Mouse (Mus musculus) urinary bladder, postnatal 10 days (tissue): ENCODE results near the gene Fmnl1.
"Not testable (repeated sequence)": the region's sequence is repeated elsewhere in the genome, so short reads cannot be mapped to it uniquely, and the experiment has no call there.

ENCODE experiments used
- DNase-seq: peaks from one replicate; pipeline ENCODE4 v3.0.0; 2022; ENCODE audit warnings: low spot score

The Fmnl1 gene

DNA sequence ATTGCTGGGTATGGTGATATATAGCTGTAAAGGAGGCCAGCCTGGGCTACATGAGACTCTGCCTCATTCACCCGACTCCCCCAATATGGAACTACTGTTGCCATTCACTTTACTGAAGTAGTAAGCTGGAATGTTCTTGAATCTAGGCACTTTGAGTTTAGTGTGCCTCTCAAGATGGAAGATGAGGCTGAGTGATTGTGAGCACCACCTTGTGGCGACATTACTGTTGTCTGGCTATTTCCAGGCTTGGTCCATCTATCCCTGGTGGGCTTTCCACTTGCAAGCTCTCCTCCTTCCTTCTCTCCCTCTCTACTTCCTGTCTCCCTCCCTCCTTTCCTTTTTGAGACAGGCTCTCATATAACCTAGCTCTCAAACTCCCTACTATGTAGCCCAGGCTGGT lies 14.0 kb downstream of the Fmnl1 start:
- DNase-seq: no peak

DNA sequence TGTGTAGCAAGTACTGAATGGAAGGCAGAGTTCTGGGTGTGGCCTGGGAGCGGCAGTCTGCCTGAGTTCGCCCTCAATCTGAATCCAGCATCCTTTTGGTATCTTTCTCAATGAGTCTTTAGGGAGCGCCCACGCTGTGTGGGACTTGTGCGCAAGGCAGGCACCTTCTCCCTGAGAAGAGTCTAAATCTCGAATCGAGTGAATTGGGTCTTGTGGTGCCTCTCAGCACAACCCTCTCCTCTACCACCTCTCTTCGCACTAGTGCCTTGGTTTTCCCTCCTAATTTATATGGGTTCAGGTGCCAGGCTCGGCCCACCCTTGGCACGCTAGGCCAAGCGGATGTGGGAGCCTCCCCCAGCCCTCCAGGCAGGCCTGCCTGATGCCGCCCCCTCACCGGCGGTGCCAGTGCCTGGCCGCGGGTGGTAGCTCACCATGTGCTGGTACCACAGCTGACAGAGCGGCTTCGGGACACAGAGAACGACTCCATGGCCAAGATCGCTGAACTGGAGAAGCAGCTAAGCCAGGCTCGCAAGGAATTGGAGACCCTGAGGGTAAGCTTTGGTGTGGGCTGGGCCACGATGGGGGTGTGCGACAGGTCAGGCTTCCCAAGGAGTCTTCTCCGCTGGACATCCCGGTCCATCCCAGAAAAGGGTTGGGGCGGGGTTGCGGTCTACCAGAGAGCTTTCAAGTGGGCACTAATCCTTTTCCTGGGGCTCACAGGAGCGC lies 21.5 kb downstream of the Fmnl1 start:
- no peak for DNase-seq

DNA sequence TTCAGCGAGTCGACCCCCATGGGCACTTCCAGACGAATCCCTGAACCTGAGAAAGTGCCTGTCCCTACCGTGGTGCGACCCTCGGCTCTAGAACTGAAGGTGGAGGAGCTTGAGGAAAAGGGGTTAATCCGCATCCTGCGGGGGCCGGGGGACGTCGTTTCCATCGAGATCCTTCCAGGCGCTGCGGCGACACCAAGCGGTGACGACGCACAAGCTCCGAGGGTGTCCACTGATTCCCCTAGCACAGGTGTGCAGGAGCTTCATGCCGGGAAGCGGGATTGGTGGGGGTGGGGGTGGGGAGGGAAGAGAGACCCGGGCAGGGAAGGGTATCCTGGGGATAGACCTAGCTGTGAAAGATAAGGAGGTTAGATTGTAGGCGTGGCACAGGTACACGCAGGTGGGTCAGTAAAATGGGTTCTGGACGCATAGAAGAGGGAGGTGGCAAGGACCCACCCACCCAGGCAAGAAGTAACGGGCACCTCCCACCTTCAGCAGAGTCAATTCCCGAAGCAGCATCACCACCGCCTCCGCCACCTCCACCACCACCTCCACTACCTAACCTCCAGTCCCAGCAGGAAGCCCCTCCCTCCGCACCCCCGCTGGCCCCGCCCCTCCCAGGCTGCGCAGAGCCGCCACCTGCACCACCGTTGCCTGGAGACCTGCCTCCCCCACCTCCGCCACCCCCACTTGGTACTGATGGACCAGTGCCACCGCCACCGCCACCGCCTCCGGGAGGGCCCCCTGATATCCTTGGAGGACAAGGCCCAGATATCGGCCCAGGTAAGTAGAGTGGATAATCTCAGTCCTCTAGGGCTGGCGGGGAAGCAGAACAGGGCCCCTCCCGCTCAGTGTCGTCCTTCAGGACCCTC lies 22.3 kb downstream of the Fmnl1 start:
- DNase-seq: no peak

DNA sequence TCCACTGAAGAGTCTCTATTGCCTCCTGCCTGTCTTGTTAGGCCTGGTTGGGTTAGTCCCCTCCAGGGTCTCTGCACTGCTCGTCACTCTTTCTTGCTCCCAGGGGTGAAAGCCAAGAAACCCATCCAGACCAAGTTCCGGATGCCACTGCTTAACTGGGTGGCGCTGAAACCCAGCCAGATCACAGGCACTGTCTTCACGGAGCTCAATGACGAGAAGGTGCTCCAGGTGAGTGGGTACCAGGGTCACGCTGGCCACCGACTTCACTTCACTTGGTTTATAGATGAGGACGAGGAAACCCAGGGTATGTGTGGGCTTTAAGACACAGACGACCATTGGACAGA lies 22.9 kb downstream of the Fmnl1 start:
- no peak for DNase-seq

DNA sequence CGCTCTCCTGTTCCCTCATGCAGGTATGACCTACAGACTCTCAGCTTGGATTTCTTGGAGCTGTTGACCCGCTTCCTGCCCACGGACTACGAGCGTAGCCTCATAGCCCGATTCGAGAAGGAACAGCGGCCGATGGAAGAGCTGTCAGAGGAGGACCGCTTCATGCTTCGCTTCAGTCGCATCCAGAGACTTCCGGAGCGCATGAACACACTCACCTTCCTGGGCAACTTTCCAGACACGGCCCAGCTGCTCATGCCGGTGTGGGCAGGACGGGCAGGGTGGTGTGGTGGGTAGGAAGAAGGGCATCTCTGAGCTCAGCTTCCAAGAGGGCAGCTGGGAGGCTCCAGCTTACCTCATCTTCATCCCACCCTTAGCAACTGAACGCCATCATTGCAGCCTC lies 24.3 kb downstream of the Fmnl1 start:
- no peak for DNase-seq

DNA sequence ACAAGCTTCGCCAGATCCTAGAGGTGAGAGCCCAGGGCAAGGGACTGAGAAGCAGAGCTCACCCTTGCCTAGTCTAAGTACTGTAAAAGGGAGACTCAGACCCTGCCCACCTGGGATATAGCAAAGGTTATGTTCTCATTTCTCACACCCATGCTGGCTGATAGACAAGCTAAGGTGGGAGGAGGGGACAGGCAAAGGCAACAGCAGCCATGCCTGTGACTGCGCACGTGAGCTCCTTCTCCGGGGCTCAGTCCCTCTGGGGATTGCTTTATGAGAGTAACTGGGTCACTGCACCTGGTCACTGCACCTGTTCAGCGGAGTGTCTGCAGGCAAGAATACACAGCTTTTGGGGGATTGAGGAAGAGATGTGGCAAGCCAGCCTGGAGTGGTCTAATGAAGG lies 24.7 kb downstream of the Fmnl1 start:
- DNase-seq: no peak

DNA sequence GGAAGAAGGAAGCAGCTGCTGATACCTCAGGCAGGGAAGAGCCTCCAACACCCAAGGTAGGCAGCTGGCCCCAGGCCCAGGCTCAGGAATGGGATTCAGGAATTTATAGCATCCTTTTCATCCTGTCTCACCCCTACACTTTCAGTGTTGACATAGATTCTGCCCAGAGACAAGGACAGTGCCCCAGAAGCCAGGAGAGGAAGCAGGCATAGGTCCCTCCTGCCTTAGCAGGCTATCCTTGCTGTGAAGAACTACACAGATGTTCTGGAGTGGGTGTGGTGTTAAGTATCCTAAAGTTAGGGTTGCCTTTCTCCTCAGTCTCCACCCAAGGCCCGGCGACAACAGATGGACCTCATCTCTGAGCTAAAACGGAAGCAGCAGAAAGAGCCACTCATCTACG lies 26.4 kb downstream of the Fmnl1 start:
- no peak for DNase-seq

DNA sequence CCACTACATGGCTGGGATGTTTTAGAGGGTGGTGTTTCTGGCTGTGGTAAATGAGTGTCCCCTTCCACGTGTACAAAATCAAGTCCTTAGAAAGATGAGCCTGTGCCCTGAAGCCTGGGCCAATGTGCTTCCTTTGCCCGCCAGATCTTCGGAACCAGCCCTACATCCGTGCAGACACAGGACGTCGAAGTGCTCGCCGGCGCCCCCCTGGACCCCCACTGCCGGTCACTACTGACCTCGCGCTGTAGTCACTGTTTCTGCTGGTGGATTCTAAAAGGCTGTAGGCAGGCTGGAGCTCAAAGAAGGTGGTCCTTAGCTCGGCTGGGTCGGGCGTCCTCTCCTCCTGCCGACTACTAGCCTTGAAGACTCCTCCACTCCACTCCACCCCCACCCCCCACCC lies 27.4 kb downstream of the Fmnl1 start:
- no peak for DNase-seq

DNA sequence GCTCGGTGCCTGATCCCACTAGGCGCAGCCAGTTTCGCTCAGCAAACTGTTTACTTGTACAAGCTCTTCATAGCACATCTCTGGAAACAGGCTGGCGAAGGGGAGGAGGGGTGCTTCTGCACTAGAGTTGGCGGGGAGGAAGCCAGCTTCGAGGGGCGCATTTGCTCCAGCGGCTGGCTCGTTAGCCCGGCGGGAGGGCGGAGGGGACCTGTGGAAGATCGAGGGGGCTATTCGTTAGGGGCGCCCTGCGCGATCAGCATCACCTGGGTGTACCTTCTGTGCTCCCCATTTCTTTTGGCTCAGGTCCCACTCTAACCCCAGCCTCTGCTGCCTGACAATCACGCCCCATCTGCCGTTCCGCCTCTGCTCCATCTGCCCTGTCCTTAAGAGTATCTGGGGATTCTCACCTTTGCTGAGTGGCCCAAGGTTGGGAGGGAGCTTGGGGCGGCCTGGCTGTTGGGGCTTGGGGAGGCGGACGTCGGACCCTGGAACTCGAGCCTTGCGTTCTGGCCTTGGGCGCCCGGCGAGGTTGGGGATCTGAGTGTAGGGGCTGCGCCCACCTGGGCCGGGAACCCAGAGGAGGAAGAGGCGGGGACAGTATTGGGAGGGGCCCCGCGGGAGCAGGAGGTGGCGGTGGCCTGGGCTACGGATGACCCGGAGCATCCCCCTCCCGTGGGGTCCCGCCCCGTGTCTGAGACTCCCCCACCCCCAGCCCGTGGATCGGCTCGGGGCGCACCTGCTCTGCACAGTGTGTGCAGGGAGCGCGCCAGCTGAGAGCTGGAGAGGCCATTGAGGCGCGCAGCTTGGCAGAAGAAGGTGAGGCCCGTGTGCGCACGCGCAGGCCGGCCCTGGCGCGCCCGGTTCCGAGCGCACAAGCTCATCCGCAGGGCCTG lies 28.2 kb downstream of the Fmnl1 start:
- DNase-seq: no peak

DNA sequence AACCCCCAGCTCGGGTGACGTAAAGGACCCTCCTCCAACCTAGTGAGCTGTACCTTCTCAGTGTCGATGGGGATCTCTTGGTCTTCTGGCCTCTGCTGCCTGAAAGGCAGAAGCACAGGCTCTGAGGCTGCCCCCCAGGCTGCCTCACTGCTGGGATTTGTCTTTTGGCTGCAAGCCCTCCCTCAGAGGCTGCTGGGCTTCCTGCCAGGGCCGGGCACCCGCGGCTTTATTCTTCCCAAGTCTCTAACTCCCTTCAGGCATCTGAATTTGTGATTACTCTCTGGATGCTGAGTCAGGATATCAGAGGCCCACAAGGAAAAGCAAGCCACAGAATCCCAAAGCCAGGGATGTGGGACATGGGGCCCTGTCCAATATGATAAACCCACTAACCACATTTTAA lies 30.8 kb downstream of the Fmnl1 start:
- no peak for DNase-seq

DNA sequence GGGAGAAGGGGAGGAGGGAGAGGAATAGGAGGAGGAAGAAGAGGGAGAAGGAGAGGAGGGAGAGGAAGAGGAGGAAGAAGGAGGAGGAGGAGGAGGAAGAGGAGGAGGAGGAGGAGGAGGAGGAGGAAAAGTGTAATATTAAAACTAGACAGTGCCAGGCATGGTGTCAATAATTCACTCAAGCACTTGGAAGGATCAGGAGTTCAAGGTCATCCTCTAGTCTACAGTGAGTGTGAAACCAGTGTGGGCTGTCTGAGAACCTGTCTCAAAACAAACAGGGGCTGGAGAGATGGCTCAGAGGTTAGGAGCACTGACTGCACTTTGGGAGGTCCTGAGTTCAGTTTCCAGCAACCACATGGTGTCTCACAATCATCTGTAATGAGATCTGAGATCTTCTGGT lies 31.5 kb downstream of the Fmnl1 start:
- DNase-seq: no peak

DNA sequence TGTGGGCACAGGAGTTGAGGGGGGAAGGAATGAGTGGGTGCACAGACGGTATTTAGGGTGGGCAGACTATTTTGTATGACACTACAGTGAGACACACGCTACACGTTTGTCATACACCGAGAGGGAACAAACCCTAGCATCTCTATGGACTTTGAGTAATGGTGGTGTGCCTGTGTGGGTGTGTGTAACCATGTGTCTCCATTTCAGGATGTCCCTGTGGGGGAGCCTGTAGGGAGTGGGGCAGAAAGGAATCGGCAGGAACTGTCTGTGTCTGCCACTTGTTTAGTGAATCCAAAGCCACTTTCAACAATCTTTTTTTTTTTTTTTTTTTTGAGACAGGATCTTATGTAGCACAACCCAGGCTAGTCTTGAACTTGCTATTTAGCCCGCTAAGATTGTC lies 35.3 kb downstream of the Fmnl1 start:
- no peak for DNase-seq

DNA sequence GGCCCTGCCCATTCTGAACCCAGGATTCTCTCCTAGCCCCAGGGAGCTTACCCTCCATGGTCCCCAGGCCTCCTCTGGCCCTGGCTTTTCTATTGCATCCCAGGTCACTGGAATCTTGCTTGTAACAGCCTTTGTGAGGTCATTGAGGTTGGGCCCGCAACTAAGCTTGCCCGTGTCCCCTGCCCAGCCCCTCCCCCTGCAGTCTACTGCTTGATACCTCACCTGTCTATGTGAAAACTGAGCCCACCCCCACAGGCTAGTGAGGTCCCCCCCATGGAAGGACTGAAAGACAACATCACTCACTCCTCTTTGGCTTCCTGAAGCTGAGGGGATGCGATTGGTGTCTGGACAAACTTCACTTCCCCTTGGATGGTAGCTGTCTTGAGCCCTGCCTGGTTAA lies 37.6 kb downstream of the Fmnl1 start, which contains the start of gene 1700023F06Rik:
Gene 1700023F06Rik, minus strand, starts transcription at position 101 of the 400 bp plus-strand sequence.
- DNase-seq: no peak

DNA sequence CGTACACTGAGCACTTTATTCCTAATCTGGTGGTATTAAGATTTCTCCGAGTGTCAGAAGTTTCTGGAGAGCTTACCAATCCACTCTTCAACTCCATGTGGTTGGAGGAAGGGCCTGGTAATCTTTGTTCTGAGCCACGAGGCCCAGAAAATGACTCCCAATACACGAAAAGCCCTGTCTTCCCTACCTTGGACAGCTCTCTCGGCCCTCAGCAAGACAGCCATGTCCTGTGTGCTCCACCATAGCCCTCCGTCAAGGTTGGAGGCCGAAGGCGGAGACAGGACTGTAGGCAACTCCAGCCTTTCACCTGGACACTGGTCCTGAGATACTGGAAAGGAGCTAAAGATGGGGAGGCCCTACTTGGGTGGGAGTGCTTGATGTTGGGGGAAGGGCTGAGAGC lies 39.4 kb downstream of the Fmnl1 start:
- DNase-seq: no peak

DNA sequence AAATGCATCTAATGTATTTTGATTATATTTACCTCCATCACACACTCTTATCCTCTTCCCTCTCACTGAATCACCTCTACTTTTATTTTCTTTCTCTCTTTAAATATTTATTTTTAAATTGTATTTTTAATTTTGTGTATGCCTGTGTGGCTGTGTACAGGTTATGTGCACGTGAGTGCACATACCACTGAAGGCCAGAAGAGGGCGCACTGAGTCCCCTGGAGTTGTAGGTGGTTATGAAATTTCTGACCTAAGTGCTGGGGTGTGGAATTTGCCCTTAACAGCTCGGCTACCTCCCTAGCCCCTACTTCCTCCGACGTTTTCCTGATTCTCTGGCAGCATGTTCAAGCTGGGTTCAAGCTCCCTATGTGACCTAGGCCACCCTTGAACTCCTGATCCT lies 42.8 kb downstream of the Fmnl1 start:
- DNase-seq: no peak

DNA sequence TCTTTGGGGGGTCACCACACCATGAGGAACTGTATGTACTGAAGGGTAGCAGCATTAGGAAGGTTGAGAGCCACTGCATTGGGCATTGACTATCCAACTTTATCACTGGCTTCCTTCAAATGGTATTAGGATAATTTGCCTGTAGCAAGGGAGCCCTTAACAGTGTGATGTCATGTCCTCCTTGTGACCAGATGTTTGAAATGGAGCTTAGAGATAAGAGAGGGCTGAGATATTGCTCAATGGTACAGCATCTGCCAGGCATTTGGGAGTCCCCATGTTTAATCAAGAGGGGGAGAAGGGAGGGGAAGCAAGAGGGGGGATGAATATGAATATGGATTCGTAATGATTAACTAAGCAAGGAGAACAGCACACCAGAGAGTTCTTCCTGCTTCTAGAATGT lies 44.4 kb downstream of the Fmnl1 start:
- no peak for DNase-seq

DNA sequence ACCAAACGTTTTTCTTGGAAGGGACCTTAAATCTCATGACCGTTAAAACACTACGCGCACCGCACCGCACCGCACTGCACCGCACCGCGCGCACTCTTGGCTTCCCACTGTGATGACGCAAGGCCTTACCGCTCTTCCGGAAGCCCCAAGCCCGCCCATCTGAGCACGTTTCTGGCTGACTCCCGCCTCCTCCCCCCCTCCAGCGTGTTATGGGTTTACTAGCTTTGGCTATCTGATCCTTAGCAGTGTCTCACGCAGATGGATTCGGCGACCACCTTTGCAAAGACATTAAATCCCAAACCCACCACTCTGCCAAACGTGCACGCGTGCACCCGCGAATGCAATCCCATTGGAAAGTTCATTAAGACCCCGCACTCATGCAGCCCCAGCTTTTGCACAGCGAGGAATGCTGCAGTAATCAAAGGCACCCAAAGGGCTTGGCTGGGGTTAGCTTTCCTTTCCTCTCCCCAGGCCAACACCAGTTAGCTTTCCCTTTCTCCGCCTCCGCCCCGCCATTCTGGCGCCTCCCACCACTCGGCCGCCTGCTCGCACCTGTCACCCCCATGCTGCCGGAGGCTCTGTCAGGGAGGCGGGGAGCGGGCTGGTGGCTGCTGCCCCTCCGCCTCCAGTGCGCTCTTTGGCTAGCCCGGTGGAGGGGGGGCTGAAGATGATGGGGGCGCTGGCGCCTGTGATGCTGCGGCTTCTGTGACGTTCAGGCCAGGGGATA lies 47.0 kb downstream of the Fmnl1 start, which contains the start of gene Spata32:
Gene Spata32, minus strand, starts transcription at position 643 of the 727 bp plus-strand sequence.
- no peak for DNase-seq

DNA sequence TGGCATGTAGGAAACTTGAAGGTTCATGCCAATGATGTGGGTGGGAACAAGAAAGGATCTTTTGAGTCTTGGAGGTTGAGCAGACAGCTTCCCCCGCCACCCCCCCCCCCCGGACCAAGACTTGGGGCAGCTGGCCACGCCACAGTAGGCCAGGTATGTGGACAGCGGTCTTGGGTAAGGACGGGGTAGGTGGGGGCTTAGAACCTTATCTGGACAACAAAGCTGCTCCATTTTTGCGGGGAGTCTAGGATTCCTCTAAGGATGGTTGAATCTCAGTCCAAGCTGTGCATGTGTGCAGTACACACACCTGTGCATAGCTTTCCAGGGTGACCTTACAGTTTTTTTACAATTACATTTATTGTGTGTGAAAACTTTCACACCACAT lies 47.6 kb downstream of the Fmnl1 start:
- no peak for DNase-seq

DNA sequence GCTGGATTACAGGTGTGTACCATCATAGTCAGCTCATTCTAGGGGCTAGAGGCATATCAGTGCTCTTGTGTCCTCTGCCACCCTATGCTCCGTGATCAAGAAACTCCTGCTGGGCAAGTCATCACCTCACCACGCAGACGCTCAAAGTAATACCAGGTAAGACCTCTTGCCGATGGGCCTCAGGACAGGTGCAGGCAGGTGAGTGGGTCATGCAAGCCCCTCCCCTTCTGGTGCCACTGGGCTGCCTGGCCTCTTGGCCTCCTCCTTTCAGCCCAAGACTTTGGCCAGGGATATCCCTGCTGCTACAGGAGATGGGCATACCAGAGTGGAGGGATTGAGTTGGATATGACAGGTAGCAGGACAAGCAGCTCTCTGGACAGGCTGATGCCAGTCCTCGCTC lies 48.4 kb downstream of the Fmnl1 start:
- no peak for DNase-seq

DNA sequence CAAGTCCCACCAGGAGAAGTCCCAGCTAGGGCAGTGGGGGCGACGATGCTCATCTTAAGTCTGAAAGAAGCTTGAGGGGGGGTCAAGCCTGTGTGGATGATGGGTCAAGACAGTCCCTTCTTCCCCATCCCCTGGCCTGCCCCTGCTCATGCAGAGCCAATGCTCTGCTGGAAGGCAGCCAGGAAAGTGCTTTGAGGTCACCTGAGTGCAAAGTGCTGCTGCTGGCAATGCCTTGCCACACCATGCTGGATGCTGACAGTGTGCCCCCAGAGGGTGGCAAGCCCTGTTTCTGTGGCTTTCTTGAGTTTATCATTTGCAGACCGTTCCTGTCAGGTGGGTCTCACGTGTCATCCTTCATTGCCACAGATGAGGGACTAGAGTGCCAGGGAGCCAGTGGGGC lies 49.1 kb downstream of the Fmnl1 start:
- no peak for DNase-seq

DNA sequence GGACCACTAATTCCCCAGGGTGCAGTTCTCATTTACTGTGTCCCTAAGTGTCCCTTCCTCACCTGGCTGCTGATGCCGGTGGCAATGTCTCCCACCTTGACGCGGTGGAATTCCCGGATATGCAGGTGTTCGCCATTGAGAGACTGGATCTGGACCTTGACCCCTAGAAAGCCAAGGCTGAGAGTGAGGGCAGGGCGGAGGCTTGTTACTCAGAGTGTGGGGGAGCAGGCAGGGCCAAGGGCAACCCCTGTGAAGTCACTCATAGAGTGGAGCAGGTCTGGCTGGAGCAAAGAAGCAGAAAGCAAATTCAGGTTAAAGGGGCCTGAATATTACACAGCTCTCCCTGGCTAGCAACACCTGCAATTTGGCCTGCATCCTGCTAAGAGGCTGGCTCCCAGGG lies 50.5 kb downstream of the Fmnl1 start:
- DNase-seq: no peak

DNA sequence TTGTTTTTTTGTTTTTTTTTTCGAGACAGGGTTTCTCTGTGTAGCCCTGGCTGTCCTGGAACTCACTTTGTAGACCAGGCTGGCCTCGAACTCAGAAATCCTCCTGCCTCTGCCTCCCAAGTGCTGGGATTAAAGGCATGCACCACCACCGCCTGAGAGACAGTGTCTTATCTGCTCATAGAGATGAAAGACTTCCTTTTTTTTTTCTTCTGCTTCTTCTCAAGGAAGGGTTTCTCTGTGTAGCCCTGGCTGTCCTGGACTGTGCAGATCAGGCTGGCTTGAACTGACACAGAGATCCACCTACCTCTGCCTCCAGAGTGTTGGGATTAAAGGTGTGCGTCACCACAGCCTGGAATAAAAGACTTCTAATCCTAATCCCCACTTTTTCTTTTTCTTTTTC lies 51.8 kb downstream of the Fmnl1 start:
- DNase-seq: not testable (repeated sequence)
